In genomic region chr12:100770765-100771164, GRCm38 (mm10) we compare ENCODE assay signal across 12 mouse cellular contexts.
"Had no signal": no experiment of that assay in that cellular context is flagged by ENCODE, and none has a peak within 500 bp of the region (broad histone marks: within the 10 kb centered on the region; RNA-seq: fewer than 3 reads in every experiment).

No protein-coding gene starts in this region.

- DNase-seq: kidney, adult 18-20 months; kidney, adult 9 months; kidney, postnatal 14 days; kidney, postnatal 4 days; left cerebral cortex, postnatal 4 days; liver, postnatal 0 days; lung, postnatal 36 days; midbrain, embryonic 14.5 days; thymus, adult 2 months; thymus, postnatal 14 days; thymus, postnatal 4 days had no signal

- ATAC-seq: liver, postnatal 0 days; lung, postnatal 0 days had no signal
